Mouse (Mus musculus) hindlimb bud, embryonic 11.5 days (tissue): ENCODE measurements around the gene Msrb3.
A peak's percentile ranks its signal among the peaks of the same experiment; 100 is the strongest.
"Not testable (repeated sequence)": the region's sequence is repeated elsewhere in the genome, so short reads cannot be mapped to it uniquely, and the experiment has no call there.

ENCODE experiments used
- DNase-seq: peaks from one replicate; pipeline ENCODE4 v3.0.0-alpha.2; 2012; ENCODE audit warnings: low read depth, low spot score; ENCODE audit errors: extremely low spot score

Msrb3 gene

GRCm38 (mm10) chr10:120759883-120760282 is 139.0 kb downstream of the Msrb3 start:
- DNase-seq: no peak

- no peak for DNase-seq
These were observed 146.4 kb downstream of the Msrb3 start for GRCm38 (mm10) chr10:120752454-120752853.

GRCm38 (mm10) chr10:120751821-120752261 is 147.1 kb downstream of the Msrb3 start:
- DNase-seq: no peak

GRCm38 (mm10) chr10:120751295-120751722 is 147.6 kb downstream of the Msrb3 start:
- no peak for DNase-seq

GRCm38 (mm10) chr10:120749556-120749955 is 149.3 kb downstream of the Msrb3 start:
- DNase-seq: not testable (repeated sequence)

GRCm38 (mm10) chr10:120748156-120748555 is 150.7 kb downstream of the Msrb3 start:
- DNase-seq: no peak

GRCm38 (mm10) chr10:120745138-120745856 is 153.6 kb downstream of the Msrb3 start:
- peak; percentile 75 for DNase-seq

GRCm38 (mm10) chr10:120744441-120745137 is 154.3 kb downstream of the Msrb3 start:
- DNase-seq: peak; percentile 88

- DNase-seq: no peak
These were observed 162.3 kb downstream of the Msrb3 start for GRCm38 (mm10) chr10:120736508-120737069.

GRCm38 (mm10) chr10:120735722-120736507 is 163.0 kb downstream of the Msrb3 start:
- DNase-seq: no peak

GRCm38 (mm10) chr10:120734364-120734763 is 164.5 kb downstream of the Msrb3 start:
- no peak for DNase-seq
